Mouse (Mus musculus) neural tube, postnatal 0 days (tissue): ENCODE data around the gene Gpr183. TPM values are rescaled to one million over a fixed set of nuclear protein-coding genes. Genes with fewer than 3 reads are reported as not detected.

ENCODE experiments used
- polyA plus RNA-seq: library from polyadenylated mRNA; unstranded; fragments of >200 nt; fragmentation: Nextera tagmentation; extraction: Ambion mirVana; gene quantifications from 2 replicates; pipeline ENCODE4 v1.2.1, GENCODE M21; 2015

Gene Gpr183
- polyA plus RNA-seq = 1.2 TPM in 2 replicates

GRCm38 (mm10) chr14:121964990-121965389, at the start of gene Gpr183:
Gene Gpr183, minus strand, starts transcription at chr14:121965195.

GRCm38 (mm10) chr14:121915621-121916020, 49.4 kb downstream of the Gpr183 start, which contains the start of gene Gpr18:
Gene Gpr18, minus strand, starts transcription at chr14:121915781.

Other genes starting within 250 kb of the Gpr183 start
- gene Dock9, start 167.4 kb downstream of the Gpr183 start, polyA plus RNA-seq = 13.0 and 15.0 TPM in 2 replicates
- 47.7 and 48.8 TPM in 2 replicates for gene Ubac2, start 86.6 kb downstream of the Gpr183 start, polyA plus RNA-seq
- 0.10 and 0.20 TPM in 2 replicates for gene Gpr18, start 49.4 kb downstream of the Gpr183 start, polyA plus RNA-seq
- 0.17 TPM in 1 of 2 replicates, not detected in the other for gene Timm8a2, start 69.5 kb upstream of the Gpr183 start, polyA plus RNA-seq
- gene Tm9sf2, start 141.8 kb upstream of the Gpr183 start, polyA plus RNA-seq = 97.8 and 105 TPM in 2 replicates
- 23.1 TPM in 2 replicates for gene Clybl, start 216.5 kb upstream of the Gpr183 start, polyA plus RNA-seq